Mouse (Mus musculus): ENCODE measurements around the gene Plbd1. TPM values are rescaled to one million over a fixed set of nuclear protein-coding genes. Genes with fewer than 3 reads are reported as not detected.

The Plbd1 gene
- 5.3 and 5.7 TPM in 2 replicates for polyA plus RNA-seq (2015; fragmentation: Nextera tagmentation; extraction: Ambion mirVana)

GRCm38 (mm10) chr6:136661706-136662016, at the start of gene Plbd1:
Gene Plbd1, minus strand, starts transcription at chr6:136661928.
- Histone ChIP-seq H3K9ac (replicated peaks; ENCODE audit: low read length) (peak within 1 kb of the TSS; percentile 65), H3K36me3 (ENCODE audit: insufficient read depth, low read length) (no peaks in the 10 kb centered on the region), H3K9me3 (ENCODE audit: low read length) (no peaks in the 10 kb centered on the region), H3K4me1 (ENCODE audit: insufficient read depth, low read length) (peaks cover 9% of the 10 kb centered on the region), H3K27me3 (ENCODE audit: insufficient read depth, low read length) (peaks cover 24% of the 10 kb centered on the region), H3K4me3 (ENCODE audit: low read length) (peak within 1 kb of the TSS; percentile 42), H3K4me2 (replicated peaks; ENCODE audit: low read depth, low read length) (peak within 1 kb of the TSS; percentile 61), H3K27ac (ENCODE audit: low read length) (no peak within 1 kb of the TSS)
- 2% methylated on average over 19 of the region's 19 CpGs for WGBS
- ATAC-seq (ENCODE audit: low FRiP score, low TSS enrichment), result peak; percentile 66; the same call in 1 of the 2 replicates

DNA sequence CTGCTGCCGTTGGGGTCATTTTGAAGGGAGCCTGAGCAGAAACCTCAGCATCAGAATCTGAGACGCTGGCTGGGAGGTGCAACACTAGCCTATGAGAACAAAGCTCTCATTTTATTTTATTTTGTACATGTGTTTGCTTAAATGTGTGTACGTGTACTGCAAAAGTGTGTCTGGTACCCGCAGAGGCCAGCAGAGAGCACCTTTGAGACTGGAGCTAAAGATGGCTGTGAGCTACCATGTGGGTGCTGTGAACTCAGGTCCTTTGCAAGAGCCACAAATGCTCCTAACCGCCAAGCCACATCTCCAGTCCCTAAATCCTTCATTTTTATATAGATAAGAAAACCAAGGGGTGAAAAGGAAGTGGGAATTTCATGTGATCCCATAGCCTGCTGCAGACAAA, 48.7 kb upstream of the Plbd1 start:
- no peaks in the 10 kb centered on the region for H3K36me3 ChIP-seq (ENCODE audit: insufficient read depth, low read length)
- H3K27me3 ChIP-seq (ENCODE audit: insufficient read depth, low read length), result no peaks in the 10 kb centered on the region
- no peaks in the 10 kb centered on the region for H3K9me3 ChIP-seq (ENCODE audit: low read length)
- ATAC-seq (ENCODE audit: low FRiP score, low TSS enrichment), result no peak
- no peak overlapping the region for H3K27ac ChIP-seq (ENCODE audit: low read length)
- 83% methylated on average over 5 of the region's 5 CpGs for WGBS
- H3K9ac ChIP-seq (replicated peaks; ENCODE audit: low read length), result no peak overlapping the region
- H3K4me3 ChIP-seq (ENCODE audit: low read length), result no peak overlapping the region
- H3K4me2 ChIP-seq (replicated peaks; ENCODE audit: low read depth, low read length), result no peak overlapping the region
- no peaks in the 10 kb centered on the region for H3K4me1 ChIP-seq (ENCODE audit: insufficient read depth, low read length)

DNA sequence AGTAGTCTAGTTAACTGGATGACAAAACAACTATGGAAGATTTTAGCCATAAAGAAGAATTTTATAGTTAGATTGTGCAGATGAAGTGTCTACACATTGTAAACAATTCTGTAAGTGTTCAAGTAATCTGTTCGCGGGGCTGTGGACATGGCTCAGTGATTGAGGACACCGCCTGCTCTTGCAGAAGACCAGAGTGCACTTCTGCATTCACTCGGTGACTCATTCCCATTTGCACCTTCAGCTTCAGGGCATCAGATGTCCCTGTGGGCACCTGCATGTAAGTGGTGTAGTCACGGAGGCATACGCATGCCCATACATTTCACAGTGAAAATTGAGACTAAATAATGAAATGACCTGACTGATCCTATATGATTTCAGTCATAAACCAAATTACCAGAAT, 46.9 kb upstream of the Plbd1 start:
- 85% methylated on average over 6 of the region's 6 CpGs for WGBS
- Histone ChIP-seq H3K27ac (ENCODE audit: low read length) (no peak overlapping the region), H3K36me3 (ENCODE audit: insufficient read depth, low read length) (no peaks in the 10 kb centered on the region), H3K4me2 (replicated peaks; ENCODE audit: low read depth, low read length) (no peak overlapping the region), H3K4me1 (ENCODE audit: insufficient read depth, low read length) (no peaks in the 10 kb centered on the region), H3K9ac (replicated peaks; ENCODE audit: low read length) (no peak overlapping the region), H3K9me3 (ENCODE audit: low read length) (no peaks in the 10 kb centered on the region), H3K4me3 (ENCODE audit: low read length) (no peak overlapping the region), H3K27me3 (ENCODE audit: insufficient read depth, low read length) (no peaks in the 10 kb centered on the region)
- ATAC-seq (ENCODE audit: low FRiP score, low TSS enrichment), result no peak

DNA sequence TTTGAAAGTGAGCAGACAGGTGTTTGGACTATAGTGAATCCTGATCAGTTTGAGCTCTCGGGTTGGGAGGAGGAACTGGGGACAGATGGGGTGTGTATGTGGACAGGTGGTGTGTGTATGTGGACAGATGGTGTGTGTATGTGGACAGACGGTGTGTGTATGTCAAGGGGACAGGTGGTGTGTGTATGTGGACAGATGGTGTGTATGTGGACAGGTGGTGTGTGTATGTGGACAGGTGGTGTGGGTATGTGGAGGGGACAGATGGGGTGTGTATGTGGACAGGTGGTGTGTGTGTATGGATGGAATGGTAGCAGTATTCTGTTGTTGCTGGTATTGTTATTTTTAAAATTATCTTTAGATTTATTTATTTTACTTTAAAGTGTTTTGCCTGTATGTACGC, 40.1 kb upstream of the Plbd1 start:
- no peak; the same call in 1 of the 2 replicates for ATAC-seq (ENCODE audit: low FRiP score, low TSS enrichment)
- WGBS, result 86% methylated on average over 3 of the region's 3 CpGs
- no peak overlapping the region for H3K4me3 ChIP-seq (ENCODE audit: low read length)
- no peak overlapping the region for H3K27ac ChIP-seq (ENCODE audit: low read length)
- no peaks in the 10 kb centered on the region for H3K4me1 ChIP-seq (ENCODE audit: insufficient read depth, low read length)
- H3K4me2 ChIP-seq (replicated peaks; ENCODE audit: low read depth, low read length), result no peak overlapping the region
- no peaks in the 10 kb centered on the region for H3K9me3 ChIP-seq (ENCODE audit: low read length)
- H3K27me3 ChIP-seq (ENCODE audit: insufficient read depth, low read length), result no peaks in the 10 kb centered on the region
- H3K9ac ChIP-seq (replicated peaks; ENCODE audit: low read length), result no peak overlapping the region
- no peaks in the 10 kb centered on the region for H3K36me3 ChIP-seq (ENCODE audit: insufficient read depth, low read length)

- H3K36me3 ChIP-seq (ENCODE audit: insufficient read depth, low read length), result no peaks in the 10 kb centered on the region
- no peak overlapping the region for H3K4me2 ChIP-seq (replicated peaks; ENCODE audit: low read depth, low read length)
- no peak overlapping the region for H3K4me3 ChIP-seq (ENCODE audit: low read length)
- no peaks in the 10 kb centered on the region for H3K27me3 ChIP-seq (ENCODE audit: insufficient read depth, low read length)
- no peak overlapping the region for H3K9ac ChIP-seq (replicated peaks; ENCODE audit: low read length)
- H3K4me1 ChIP-seq (ENCODE audit: insufficient read depth, low read length), result no peaks in the 10 kb centered on the region
- no peaks in the 10 kb centered on the region for H3K9me3 ChIP-seq (ENCODE audit: low read length)
- no peak overlapping the region for H3K27ac ChIP-seq (ENCODE audit: low read length)
- 91% methylated on average over 5 of the region's 5 CpGs for WGBS
- ATAC-seq (ENCODE audit: low FRiP score, low TSS enrichment), result no peak
These were observed 39.5 kb upstream of the Plbd1 start for GRCm38 (mm10) chr6:136701185-136701584.

DNA sequence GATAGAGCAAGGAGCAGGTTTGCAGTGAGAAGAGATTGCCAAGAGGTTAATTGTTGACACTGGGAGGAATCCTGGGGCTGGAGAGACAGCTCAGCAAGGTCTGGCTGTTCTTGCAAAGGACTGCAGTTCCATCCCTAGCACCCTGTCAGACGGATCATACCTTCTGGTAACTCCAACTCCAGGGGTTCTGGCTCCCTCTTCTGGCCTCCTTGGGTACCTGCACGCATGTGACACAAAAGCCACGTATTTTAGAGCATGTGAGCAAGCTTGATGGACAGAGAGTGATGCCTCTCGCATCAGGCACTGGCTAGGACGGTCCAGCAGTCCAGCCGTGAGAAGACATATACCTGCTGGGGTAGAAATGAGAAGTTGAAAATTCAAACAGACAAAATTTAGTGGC, 29.6 kb upstream of the Plbd1 start:
- Histone ChIP-seq H3K9ac (replicated peaks; ENCODE audit: low read length) (no peak overlapping the region), H3K9me3 (ENCODE audit: low read length) (peaks cover 15% of the 10 kb centered on the region), H3K27me3 (ENCODE audit: insufficient read depth, low read length) (no peaks in the 10 kb centered on the region), H3K4me3 (ENCODE audit: low read length) (no peak overlapping the region), H3K27ac (ENCODE audit: low read length) (no peak overlapping the region), H3K4me1 (ENCODE audit: insufficient read depth, low read length) (no peaks in the 10 kb centered on the region), H3K36me3 (ENCODE audit: insufficient read depth, low read length) (no peaks in the 10 kb centered on the region), H3K4me2 (replicated peaks; ENCODE audit: low read depth, low read length) (no peak overlapping the region)
- ATAC-seq (ENCODE audit: low FRiP score, low TSS enrichment), result no peak
- WGBS, result 89% methylated on average over 6 of the region's 6 CpGs

- H3K27me3 ChIP-seq (ENCODE audit: insufficient read depth, low read length), result no peaks in the 10 kb centered on the region
- H3K4me1 ChIP-seq (ENCODE audit: insufficient read depth, low read length), result no peaks in the 10 kb centered on the region
- no peaks in the 10 kb centered on the region for H3K36me3 ChIP-seq (ENCODE audit: insufficient read depth, low read length)
- ATAC-seq (ENCODE audit: low FRiP score, low TSS enrichment), result no peak
- WGBS, result 91% methylated on average over 5 of the region's 5 CpGs
- H3K4me3 ChIP-seq (ENCODE audit: low read length), result no peak overlapping the region
- H3K4me2 ChIP-seq (replicated peaks; ENCODE audit: low read depth, low read length), result no peak overlapping the region
- peaks cover 15% of the 10 kb centered on the region for H3K9me3 ChIP-seq (ENCODE audit: low read length)
- no peak overlapping the region for H3K27ac ChIP-seq (ENCODE audit: low read length)
- H3K9ac ChIP-seq (replicated peaks; ENCODE audit: low read length), result no peak overlapping the region
These were observed 28.8 kb upstream of the Plbd1 start for GRCm38 (mm10) chr6:136690527-136690926.

DNA sequence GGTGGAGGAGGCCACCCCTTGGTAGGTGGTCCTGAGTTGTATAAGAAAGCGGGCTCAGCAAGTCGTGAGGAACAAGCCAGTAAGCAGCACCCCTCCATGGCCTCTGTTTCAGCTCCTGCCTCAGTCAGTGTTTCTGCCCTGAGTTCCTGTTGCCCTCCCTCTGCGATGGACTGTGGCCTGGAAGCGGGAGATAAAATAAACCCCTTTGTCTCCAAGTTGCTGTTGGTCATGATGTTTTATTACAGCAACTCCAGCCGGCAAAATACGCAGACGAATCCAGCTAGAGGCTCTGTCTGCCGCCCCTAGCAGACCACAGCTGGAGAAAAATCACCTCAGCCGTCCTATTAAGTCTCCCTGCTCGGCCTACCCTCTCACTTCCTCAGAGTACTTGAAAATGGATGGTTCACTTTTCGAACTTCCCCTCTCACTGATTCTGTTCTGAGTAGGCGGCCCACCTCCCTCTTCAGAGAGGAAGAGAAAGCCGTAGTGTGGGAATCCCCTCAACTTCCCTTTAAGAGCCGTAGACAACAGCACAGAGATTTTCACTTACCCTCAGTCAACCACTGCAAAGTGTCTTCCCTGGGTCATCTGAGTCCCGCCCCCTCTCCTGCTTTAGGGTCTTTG, 28.2 kb upstream of the Plbd1 start:
- 0 out of 2 replicates have a peak, but pooled peaks have one; percentile 39 for ATAC-seq (ENCODE audit: low FRiP score, low TSS enrichment)
- no peaks in the 10 kb centered on the region for H3K36me3 ChIP-seq (ENCODE audit: insufficient read depth, low read length)
- no peaks in the 10 kb centered on the region for H3K27me3 ChIP-seq (ENCODE audit: insufficient read depth, low read length)
- 0 out of 2 replicates have a peak, but pooled peaks cover 3% of the 10 kb centered on the region for H3K4me1 ChIP-seq (ENCODE audit: insufficient read depth, low read length)
- no peak overlapping the region for H3K27ac ChIP-seq (ENCODE audit: low read length)
- no peak overlapping the region for H3K4me3 ChIP-seq (ENCODE audit: low read length)
- WGBS, result 54% methylated on average over 15 of the region's 15 CpGs
- peaks cover 15% of the 10 kb centered on the region for H3K9me3 ChIP-seq (ENCODE audit: low read length)
- H3K4me2 ChIP-seq (replicated peaks; ENCODE audit: low read depth, low read length), result no peak overlapping the region
- no peak overlapping the region for H3K9ac ChIP-seq (replicated peaks; ENCODE audit: low read length)

DNA sequence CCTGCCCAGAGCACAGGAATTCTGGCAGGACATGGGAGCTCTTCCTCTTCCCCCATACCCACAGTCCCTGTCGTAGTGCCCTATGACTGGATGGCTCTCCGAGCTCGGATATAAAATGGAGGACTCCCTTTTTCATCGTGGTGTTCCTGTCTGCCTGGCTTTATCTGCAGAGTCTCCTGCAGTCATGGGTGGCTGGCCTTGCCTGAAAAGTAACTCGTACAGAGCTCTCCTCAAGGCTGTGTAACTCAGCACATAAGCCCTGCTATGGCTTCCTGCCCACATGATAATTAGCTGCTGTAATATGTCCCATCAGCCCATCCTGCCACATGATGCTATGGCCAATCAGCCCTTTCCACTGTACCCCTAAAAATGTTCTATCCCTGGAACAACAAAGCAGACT, 23.7 kb upstream of the Plbd1 start:
- ATAC-seq (ENCODE audit: low FRiP score, low TSS enrichment), result no peak
- H3K9me3 ChIP-seq (ENCODE audit: low read length), result no peaks in the 10 kb centered on the region
- no peaks in the 10 kb centered on the region for H3K36me3 ChIP-seq (ENCODE audit: insufficient read depth, low read length)
- no peak overlapping the region for H3K4me3 ChIP-seq (ENCODE audit: low read length)
- 0 out of 2 replicates have a peak, but pooled peaks cover 3% of the 10 kb centered on the region for H3K4me1 ChIP-seq (ENCODE audit: insufficient read depth, low read length)
- H3K4me2 ChIP-seq (replicated peaks; ENCODE audit: low read depth, low read length), result 0 out of 2 replicates have a peak overlapping the region, but pooled peaks have one; percentile 2
- no peak overlapping the region for H3K9ac ChIP-seq (replicated peaks; ENCODE audit: low read length)
- no peak overlapping the region for H3K27ac ChIP-seq (ENCODE audit: low read length)
- 36% methylated on average over 5 of the region's 5 CpGs for WGBS
- H3K27me3 ChIP-seq (ENCODE audit: insufficient read depth, low read length), result no peaks in the 10 kb centered on the region

DNA sequence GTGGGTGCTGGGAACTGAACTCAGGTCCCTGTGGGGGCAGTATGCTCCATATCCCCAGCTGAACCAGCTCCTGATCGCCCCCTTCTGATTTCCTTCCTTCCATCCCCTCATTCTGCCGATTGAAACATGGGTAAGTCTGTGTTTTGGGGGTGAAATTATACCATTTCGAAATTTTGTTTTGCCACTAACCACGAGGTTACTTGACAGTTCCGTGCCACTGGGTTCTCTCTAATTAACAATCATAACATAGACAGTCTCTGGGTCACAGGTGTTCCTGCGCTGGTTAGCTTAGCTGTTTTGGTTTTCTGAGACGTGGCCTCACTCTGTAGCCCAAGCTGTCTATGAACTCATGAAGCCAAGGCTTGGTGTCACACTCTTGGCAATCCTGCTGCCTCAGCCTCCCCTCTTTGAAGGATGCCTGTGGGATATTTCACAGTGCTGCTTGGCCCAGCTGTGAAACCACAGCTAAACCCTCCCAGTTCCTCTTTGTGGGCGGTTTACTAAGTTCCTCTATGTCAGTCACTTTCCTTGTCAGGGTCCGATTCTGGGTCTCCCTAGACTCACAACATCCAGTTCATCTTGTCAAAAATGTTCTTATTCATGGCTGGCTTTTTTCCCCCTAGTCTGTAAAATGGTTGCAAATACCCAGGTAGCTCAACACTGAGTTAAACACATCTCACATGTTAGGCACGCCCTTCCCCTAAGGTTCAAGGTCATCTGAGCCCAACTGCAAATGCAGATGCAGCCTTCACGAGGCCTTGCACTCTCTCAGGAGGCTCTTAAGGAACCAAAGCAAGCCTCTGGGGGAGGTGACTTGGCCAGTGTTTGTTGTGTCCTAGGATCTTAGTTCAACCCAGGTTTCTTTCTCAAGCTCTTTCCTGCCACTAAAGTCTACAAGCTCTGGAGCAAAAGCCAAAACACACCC, 21.9 kb upstream of the Plbd1 start:
- no peaks in the 10 kb centered on the region for H3K27me3 ChIP-seq (ENCODE audit: insufficient read depth, low read length)
- H3K9me3 ChIP-seq (ENCODE audit: low read length), result no peaks in the 10 kb centered on the region
- no peak for ATAC-seq (ENCODE audit: low FRiP score, low TSS enrichment)
- H3K36me3 ChIP-seq (ENCODE audit: insufficient read depth, low read length), result no peaks in the 10 kb centered on the region
- H3K4me1 ChIP-seq (ENCODE audit: insufficient read depth, low read length), result 0 out of 2 replicates have a peak, but pooled peaks cover 3% of the 10 kb centered on the region
- H3K4me2 ChIP-seq (replicated peaks; ENCODE audit: low read depth, low read length), result no peak overlapping the region
- H3K4me3 ChIP-seq (ENCODE audit: low read length), result no peak overlapping the region
- no peak overlapping the region for H3K9ac ChIP-seq (replicated peaks; ENCODE audit: low read length)
- H3K27ac ChIP-seq (ENCODE audit: low read length), result no peak overlapping the region
- WGBS, result 83% methylated on average over 11 of the region's 11 CpGs
